Mouse (Mus musculus): ENCODE data around the gene Igsf9b. TPM values are rescaled to one million over a fixed set of nuclear protein-coding genes. Genes with fewer than 3 reads are reported as not detected.

Gene Igsf9b
- total RNA-seq (2023), result not detected

GRCm38 (mm10) chr9:27298411-27299285 lies at the start of gene Igsf9b:
TSS of gene Igsf9b (plus strand) at chr9:27299204.

DNA sequence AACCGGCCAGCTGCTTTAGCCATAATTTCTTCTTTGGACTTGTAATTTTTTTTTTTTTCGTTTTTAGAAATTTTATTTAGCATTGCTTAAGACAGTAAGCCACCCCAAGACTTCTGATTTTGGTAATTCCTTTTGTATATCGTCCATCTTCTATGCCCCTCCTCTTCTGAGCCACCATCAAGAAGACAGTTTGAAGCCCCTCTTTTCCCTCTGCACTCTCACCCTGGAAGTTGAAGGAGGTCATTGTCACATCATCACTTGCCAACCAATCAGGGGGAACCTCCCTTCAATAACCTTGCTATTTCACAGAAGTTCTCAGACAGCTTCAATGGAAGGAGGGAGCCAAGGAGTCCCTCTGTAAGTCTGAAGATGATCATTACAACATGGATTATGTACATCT lies 97.5 kb downstream of the Igsf9b start, which contains the start of gene Spata19:
Gene Spata19 (plus strand): TSS at position 301 of the 400 bp plus-strand sequence.

Other genes with a start within 250 kb of the Igsf9b start
- under 1 TPM in 1 of 2 experiments, not detected in 1; 0.20 TPM for gene Jam3, start 143.8 kb upstream of the Igsf9b start, total RNA-seq (2023)
- gene Spata19, start 97.6 kb downstream of the Igsf9b start, total RNA-seq (2023), result not detected

Measured in neutrophil, adult 59 days (primary cell).